In the genomic region with DNA sequence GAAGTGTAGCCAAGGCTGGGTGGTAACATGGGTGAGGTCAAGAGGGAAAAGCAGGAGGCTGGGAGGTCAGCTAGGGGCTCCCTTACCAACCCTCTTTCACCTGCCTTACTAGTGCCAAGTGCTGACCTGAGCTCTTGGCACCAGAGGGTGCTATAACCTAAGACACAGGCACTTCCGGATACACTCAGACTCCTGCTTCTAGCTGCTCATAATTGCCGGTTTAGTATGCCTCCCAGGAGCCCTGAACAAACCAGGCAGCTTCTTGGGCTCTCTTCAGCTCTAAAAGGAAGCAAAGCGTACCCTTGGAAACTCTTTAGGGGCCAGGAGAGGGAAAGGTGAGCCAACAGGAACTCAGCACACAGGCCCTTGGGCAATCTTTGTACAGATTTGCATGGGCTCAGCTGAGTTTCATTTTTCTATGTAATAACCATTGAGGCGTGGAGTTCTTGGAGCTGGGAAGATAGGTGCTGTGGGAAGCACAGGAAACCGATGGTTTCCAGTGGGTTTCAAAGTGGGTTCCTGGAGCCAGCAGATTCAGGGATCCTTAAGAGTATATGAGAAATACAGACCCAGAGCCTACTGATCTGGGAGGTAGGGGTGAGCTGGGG, we compare ENCODE assay signal across 8 mouse cellular contexts. TPM values are rescaled to one million over a fixed set of nuclear protein-coding genes. Genes with fewer than 3 reads are reported as not detected.
DNase-seq lines count a peak whose midpoint lies in the region; ATAC-seq and TF ChIP-seq lines count a peak whose summit lies in the region.

No protein-coding gene starts in this region.

- H3K9ac ChIP-seq in forebrain, embryonic 12.5 days, result no peak overlapping the region
- H3K9ac ChIP-seq in hindbrain, embryonic 11.5 days (ENCODE audit: low read depth, low read length), result no peak overlapping the region

- TF ChIP-seq CTCF in G1E (IDR thresholded peaks at IDR 0.05; ENCODE audit: low read depth, low read length), result peak; percentile 75

- H3K9me3 ChIP-seq in G1E (replicated peaks), result no peaks in the 10 kb centered on the region
- no peaks in the 10 kb centered on the region for H3K9me3 ChIP-seq in forebrain, embryonic 12.5 days
- no peaks in the 10 kb centered on the region for H3K9me3 ChIP-seq in hindbrain, embryonic 11.5 days (ENCODE audit: control insufficient read depth, low read length)

- H3K36me3 ChIP-seq in G1E (replicated peaks), result no peaks in the 10 kb centered on the region
- no peaks in the 10 kb centered on the region for H3K36me3 ChIP-seq in forebrain, embryonic 12.5 days (replicated peaks)
- no peaks in the 10 kb centered on the region for H3K36me3 ChIP-seq in hindbrain, embryonic 11.5 days (ENCODE audit: control insufficient read depth, insufficient read depth, low read length)

- no peak overlapping the region for H3K27ac ChIP-seq in forebrain, embryonic 12.5 days
- H3K27ac ChIP-seq in hindbrain, embryonic 11.5 days (ENCODE audit: low read depth, low read length), result no peak overlapping the region

- no peak overlapping the region for H3K4me2 ChIP-seq in forebrain, embryonic 12.5 days
- H3K4me2 ChIP-seq in hindbrain, embryonic 11.5 days (replicated peaks; ENCODE audit: low read depth, low read length), result no peak overlapping the region

- peaks cover 29% of the 10 kb centered on the region for H3K4me1 ChIP-seq in G1E (ENCODE audit: insufficient read depth, low read depth, low read length)
- H3K4me1 ChIP-seq in forebrain, embryonic 12.5 days, result peaks cover 4% of the 10 kb centered on the region; the same call in 1 of the 2 replicates
- no peaks in the 10 kb centered on the region for H3K4me1 ChIP-seq in hindbrain, embryonic 11.5 days (replicated peaks; ENCODE audit: control insufficient read depth, insufficient read depth, low read length)

- H3K27me3 ChIP-seq in G1E (ENCODE audit: insufficient read depth, low read length), result peaks cover 25% of the 10 kb centered on the region
- peaks cover 22% of the 10 kb centered on the region for H3K27me3 ChIP-seq in forebrain, embryonic 12.5 days
- H3K27me3 ChIP-seq in hindbrain, embryonic 11.5 days (ENCODE audit: control insufficient read depth, insufficient read depth, low read length), result no peaks in the 10 kb centered on the region; the same call in 1 of the 2 replicates

- peak; percentile 71 for DNase-seq in G1E (ENCODE audit: low spot score)
- DNase-seq in c-Kit-positive CD71-negative TER-119-negative erythroid progenitor cells, embryonic 14.5 days (ENCODE audit: low read depth), result peak; percentile 62
- peak; percentile 81 for DNase-seq in hindbrain, embryonic 11.5 days (ENCODE audit: low spot score)
- DNase-seq in layer of hippocampus, postnatal 14 days (ENCODE audit: low spot score in 2 of 2), result peak; percentile 40 to 72
- peak; percentile 69 for DNase-seq in lung, postnatal 10 days
- peak; percentile 74 for DNase-seq in retina, postnatal 7 days (ENCODE audit: low read depth, low spot score)
- peak; percentile 34 for DNase-seq in urinary bladder, postnatal 25 days (ENCODE audit: low spot score)

- H3K4me3 ChIP-seq in G1E (ENCODE audit: low read depth, low read length), result no peak overlapping the region
- no peak overlapping the region for H3K4me3 ChIP-seq in forebrain, embryonic 12.5 days (replicated peaks)
- H3K4me3 ChIP-seq in hindbrain, embryonic 11.5 days (ENCODE audit: low read depth, low read length), result no peak overlapping the region

- ATAC-seq in G1E (ENCODE audit: extremely low read depth, insufficient number of reproducible peaks, low FRiP score, poor library complexity, severe bottlenecking), result peak; percentile 85
- peak; percentile 85 for ATAC-seq in forebrain, embryonic 12.5 days (ENCODE audit: low FRiP score)
- ATAC-seq in hindbrain, embryonic 11.5 days (ENCODE audit: low FRiP score), result peak; percentile 90

- WGBS in forebrain, embryonic 12.5 days, result 30% methylated on average over 5 of the region's 5 CpGs
- 40% methylated on average over 5 of the region's 5 CpGs for WGBS in hindbrain, embryonic 11.5 days

RNA-seq across cellular contexts. Expression of a gene that starts 1.4 kb away (rescaled TPM):
- total RNA-seq in G1E (2014; fragmentation: Nextera tagmentation) (not detected in 2 replicates), G1E (2017) (not detected in 2 replicates)
- not detected in 2 replicates for polyA plus RNA-seq in G1E (2012)
- not detected in 2 replicates for polyA plus RNA-seq in forebrain, embryonic 12.5 days (2016; fragmentation: Nextera tagmentation; extraction: Ambion mirVana)
- not detected in 2 replicates for polyA plus RNA-seq in hindbrain, embryonic 11.5 days (2014; fragmentation: Nextera tagmentation; extraction: Ambion mirVana)
- not detected for total RNA-seq in layer of hippocampus, postnatal 14 days (2021)

RNA-seq across cellular contexts. Expression of a gene that starts 19.8 kb away (rescaled TPM):
- total RNA-seq in G1E (2014; fragmentation: Nextera tagmentation) (41.3 and 41.6 TPM in 2 replicates), G1E (2017) (39.8 and 40.8 TPM in 2 replicates)
- polyA plus RNA-seq in G1E (2012), result 6.2 and 9.3 TPM in 2 replicates
- polyA plus RNA-seq in forebrain, embryonic 12.5 days (2016; fragmentation: Nextera tagmentation; extraction: Ambion mirVana), result 128 and 132 TPM in 2 replicates
- 118 and 138 TPM in 2 replicates for polyA plus RNA-seq in hindbrain, embryonic 11.5 days (2014; fragmentation: Nextera tagmentation; extraction: Ambion mirVana)
- 10 to 100 TPM; 41.9 to 46.2 TPM for total RNA-seq in layer of hippocampus, postnatal 14 days (2021)

RNA-seq across cellular contexts. Expression of a gene that starts 57.9 kb away (rescaled TPM):
- total RNA-seq in G1E (2014; fragmentation: Nextera tagmentation) (not detected in 2 replicates), G1E (2017) (0.12 TPM in 1 of 2 replicates, not detected in the other)
- not detected in 2 replicates for polyA plus RNA-seq in G1E (2012)
- not detected in 2 replicates for polyA plus RNA-seq in forebrain, embryonic 12.5 days (2016; fragmentation: Nextera tagmentation; extraction: Ambion mirVana)
- 0.12 TPM in 1 of 2 replicates, not detected in the other for polyA plus RNA-seq in hindbrain, embryonic 11.5 days (2014; fragmentation: Nextera tagmentation; extraction: Ambion mirVana)
- total RNA-seq in layer of hippocampus, postnatal 14 days (2021), result under 1 TPM; 0.37 to 0.86 TPM

Comparison
In these comparisons a context has a peak if more than half of its experiments do, and no peak if none do; other contexts are left out.
1. RNA of a gene that starts 19.8 kb away (polyA plus RNA-seq): 128 to 132 TPM in forebrain, embryonic 12.5 days and 118 to 138 TPM in hindbrain, embryonic 11.5 days; 6.2 to 9.3 TPM in G1E; every median in the first group is over 10 times any median in the second.
2. Peak in every context shown above with its lines, with median percentiles within 50 percentile points of each other: ATAC-seq and DNase-seq.